Mouse (Mus musculus): Measurements from ENCODE around the gene Itgam.
"Not testable (repeated sequence)": the region's sequence is repeated elsewhere in the genome, so short reads cannot be mapped to it uniquely, and the experiment has no call there.

Itgam gene

DNA sequence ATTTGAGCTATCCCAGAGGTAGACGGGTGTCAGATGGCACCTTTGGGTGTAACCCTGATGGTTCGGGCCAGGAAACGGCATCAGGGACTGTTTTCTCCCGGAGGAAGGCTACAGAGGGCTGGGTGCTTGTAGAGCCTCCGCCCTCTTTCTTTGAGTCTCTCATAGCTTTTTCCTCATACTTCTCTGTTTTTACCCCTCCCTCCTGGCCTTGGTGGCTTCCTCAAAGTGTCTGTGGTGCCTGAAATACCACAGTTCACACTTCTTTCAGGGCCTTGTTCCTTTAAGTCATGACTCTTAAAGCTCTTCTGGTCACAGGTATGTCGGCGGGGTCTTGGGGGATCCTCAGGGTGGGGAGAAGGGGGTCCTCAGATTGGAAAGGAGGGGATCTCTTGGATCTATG is at the start of gene Itgam, which contains the start of gene Gm49368:
TSS of gene Itgam (plus strand) at position 185 of the 400 bp plus-strand sequence.
TSS of gene Gm49368 (plus strand) at position 228 of the 400 bp plus-strand sequence.
- peak in 1 of 2 experiments; percentile 26 for DNase-seq (ENCODE audit: low spot score in 2 of 2)

- DNase-seq (ENCODE audit: low spot score in 2 of 2): no peak
These were observed 49.3 kb upstream of the Itgam start for GRCm38 (mm10) chr7:128013116-128013515.

DNA sequence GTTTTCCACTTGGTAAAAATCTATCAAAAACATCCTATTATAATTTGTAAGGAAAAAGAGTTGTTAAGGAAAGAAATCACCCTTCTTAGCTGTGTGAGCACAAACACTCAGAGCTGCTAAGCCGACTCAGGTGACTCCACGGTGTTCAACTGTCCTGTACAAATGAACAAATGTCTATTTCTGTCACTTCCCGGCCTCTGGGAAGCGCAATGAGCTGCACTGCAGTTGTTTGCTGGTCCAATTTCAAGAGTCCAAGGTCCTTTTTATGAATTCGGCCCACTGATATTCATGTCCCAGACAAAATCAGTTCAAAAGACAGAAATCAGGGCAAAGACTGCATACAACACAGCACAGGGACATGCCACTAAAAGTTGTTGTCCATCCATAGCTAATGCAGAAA is 46.3 kb upstream of the Itgam start:
- DNase-seq (ENCODE audit: low spot score in 2 of 2): not testable (repeated sequence)

GRCm38 (mm10) chr7:128016650-128017049 is 45.8 kb upstream of the Itgam start:
- DNase-seq (ENCODE audit: low spot score in 2 of 2): no peak

DNA sequence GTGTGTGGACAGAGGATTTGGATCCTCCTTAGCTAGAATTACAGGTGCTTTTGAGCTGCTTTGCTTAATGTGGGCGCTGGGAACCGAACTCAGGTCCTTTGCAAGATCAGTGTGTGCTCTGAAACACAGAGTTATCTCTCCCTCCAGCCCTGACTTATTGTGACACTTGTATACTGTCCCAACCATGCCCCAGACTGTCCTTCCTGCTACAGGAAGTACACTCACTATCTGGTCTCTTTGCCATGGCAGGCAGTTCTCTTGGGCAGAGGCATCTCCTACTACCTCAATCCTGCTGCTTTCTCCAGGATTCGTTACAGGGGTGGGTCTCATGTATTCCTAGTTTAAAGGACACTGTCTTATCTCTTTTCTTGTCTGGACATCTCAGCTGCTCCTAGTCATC is 44.2 kb upstream of the Itgam start:
- DNase-seq (ENCODE audit: low spot score in 2 of 2): no peak

DNA sequence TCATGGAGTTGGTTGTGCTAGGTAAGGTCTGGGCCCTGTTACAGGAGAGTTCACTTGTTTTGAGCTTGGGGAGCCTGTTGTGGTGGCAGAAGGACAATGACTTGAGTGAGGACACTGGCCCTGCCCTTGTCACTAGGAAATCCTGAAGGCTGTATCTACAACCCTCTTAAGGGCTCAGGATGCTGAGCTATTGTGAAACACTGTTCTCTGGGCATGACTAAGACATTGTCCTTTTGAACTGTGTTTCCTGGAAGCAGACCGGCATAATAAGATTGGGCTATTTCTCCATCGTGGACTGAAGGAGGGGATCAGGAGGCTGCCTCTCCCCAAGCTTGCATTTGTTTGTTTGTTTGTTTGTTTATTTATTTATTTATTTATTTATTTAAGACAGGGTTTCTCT is 43.3 kb upstream of the Itgam start:
- no peak for DNase-seq (ENCODE audit: low spot score in 2 of 2)

- DNase-seq (ENCODE audit: low spot score in 2 of 2): no peak
These were observed 39.5 kb upstream of the Itgam start for GRCm38 (mm10) chr7:128022974-128023373.

DNA sequence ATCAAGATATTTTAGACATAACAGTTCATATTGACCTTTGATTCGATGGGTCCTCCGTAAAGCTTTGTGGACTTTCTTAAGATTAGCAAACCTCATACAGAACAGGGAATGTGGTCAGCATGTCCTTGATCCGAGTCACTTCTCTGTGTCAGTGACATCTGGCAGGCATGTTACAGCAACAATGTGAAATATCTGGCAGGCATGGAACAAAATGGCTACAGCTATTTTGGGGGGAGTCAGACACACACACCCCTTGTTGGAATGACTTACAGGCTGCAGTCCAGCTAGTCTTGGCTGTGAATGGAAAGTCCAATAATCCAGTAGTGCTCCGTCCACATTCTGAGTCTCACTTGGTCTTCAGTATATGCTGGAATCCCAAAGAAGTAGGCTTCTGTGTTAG is 38.9 kb upstream of the Itgam start:
- DNase-seq (ENCODE audit: low spot score in 2 of 2): no peak

DNA sequence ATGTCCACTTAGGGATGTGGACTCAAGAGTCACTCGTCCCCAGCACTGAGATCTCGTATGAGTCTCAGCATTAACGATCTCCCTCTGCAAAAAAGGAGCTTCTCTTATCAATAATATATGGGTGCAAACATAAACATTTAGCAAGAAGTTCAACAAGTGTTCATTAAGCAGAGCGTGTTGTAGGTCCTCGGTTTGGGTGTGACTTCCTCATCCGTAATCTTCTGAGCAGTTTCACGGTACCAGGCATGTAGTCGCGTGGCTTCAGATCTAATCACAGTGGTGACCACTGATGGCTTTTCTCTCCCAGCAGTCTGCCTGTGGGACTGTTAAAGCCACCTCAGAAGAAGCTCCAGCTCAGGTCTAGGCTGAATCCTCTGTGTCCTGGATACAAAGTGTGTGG is 38.1 kb upstream of the Itgam start:
- DNase-seq (ENCODE audit: low spot score in 2 of 2): no peak

DNA sequence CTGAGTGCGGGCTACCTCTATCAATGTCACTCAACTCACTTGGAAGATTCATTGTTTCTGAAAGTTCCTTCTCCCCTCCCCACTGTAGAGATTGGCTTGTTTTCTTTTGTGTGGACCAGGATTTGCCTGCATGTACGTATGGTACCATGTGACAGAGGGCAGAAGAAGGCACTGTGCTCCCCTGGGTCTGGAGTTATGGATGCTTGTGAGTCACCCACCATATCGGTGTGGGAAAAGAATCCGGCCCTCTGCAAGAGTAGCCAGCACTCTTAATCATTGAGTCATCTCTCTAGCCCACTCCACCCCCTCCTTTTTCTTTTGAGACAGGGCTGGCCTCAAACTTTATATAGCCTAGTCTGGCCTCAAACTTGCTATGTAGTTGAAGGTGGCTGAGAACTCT is 37.5 kb upstream of the Itgam start:
- no peak for DNase-seq (ENCODE audit: low spot score in 2 of 2)

DNA sequence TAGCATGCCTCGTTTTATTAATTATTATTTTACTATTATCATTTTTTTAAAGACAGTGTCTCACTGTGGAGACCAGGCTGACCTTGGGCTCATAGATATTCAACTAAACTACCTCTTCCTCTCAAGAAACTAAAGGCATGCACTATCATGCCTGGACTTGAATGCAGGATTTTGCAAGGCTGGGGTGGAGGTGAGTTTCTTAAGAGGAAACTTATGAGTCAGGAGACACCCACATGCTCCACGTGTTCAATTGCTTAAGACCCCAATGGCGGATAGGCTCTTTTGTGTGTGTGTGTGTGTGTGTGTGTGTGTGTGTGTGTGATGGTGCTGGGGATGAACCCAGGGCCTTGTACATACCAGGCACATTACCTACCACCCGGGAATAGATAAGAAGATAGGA is 37.1 kb upstream of the Itgam start:
- no peak for DNase-seq (ENCODE audit: low spot score in 2 of 2)

GRCm38 (mm10) chr7:128031403-128031976 is 30.9 kb upstream of the Itgam start:
- DNase-seq (ENCODE audit: low spot score in 2 of 2): no peak

- no peak for DNase-seq (ENCODE audit: low spot score in 2 of 2)
These were observed 30.0 kb upstream of the Itgam start for GRCm38 (mm10) chr7:128032290-128032988.

GRCm38 (mm10) chr7:128032989-128033293 is 29.5 kb upstream of the Itgam start:
- DNase-seq (ENCODE audit: low spot score in 2 of 2): no peak

GRCm38 (mm10) chr7:128033616-128034015 is 28.8 kb upstream of the Itgam start:
- DNase-seq (ENCODE audit: low spot score in 2 of 2): no peak

GRCm38 (mm10) chr7:128042161-128042820 is 20.1 kb upstream of the Itgam start:
- not testable (repeated sequence) for DNase-seq (ENCODE audit: low spot score in 2 of 2)

GRCm38 (mm10) chr7:128044142-128044785 is 18.2 kb upstream of the Itgam start:
- no peak for DNase-seq (ENCODE audit: low spot score in 2 of 2)

DNA sequence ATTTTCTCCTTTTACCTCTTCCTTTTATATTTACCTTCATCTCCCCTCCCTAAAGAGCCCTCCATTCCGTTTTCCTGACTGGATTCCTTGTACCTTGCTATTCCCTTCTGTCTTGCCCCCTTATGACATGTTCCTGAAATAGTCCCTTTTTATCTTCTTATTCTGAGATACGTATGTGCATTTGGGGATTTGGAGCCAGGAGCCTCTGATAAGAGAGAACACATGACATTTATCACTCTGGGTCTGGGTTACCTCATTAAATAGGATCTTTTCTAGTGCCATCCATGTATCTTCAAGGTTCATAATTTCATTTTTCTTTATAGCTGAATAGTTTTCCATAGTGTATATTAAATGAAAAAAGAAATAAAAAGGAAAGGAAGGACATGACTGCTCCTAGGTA is 16.8 kb upstream of the Itgam start:
- DNase-seq (ENCODE audit: low spot score in 2 of 2): no peak

DNA sequence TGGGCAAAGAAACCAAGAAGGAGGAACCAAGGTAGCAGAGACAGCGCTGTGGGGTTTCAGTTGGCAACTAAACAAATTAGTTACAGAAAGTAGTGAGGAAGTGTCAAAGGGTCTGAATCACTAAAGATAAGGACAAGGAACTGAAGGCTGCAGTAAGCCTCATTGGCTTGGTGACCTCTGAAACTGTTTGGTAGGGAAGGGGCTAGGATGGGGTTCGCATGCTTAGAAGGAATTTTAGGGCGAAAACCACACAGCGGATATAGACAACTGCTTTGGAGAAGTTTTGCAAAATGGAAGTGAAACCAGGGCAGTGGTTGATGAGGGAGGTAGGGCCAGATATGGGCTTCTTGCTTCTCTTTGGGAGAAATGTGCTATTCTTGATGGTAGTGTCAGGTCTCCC is 13.6 kb upstream of the Itgam start:
- DNase-seq (ENCODE audit: low spot score in 2 of 2): no peak

GRCm38 (mm10) chr7:128049254-128049653 is 13.2 kb upstream of the Itgam start:
- no peak for DNase-seq (ENCODE audit: low spot score in 2 of 2)

- peak in 1 of 2 experiments; percentile 32 for DNase-seq (ENCODE audit: low spot score in 2 of 2)
These were observed 11.7 kb upstream of the Itgam start for GRCm38 (mm10) chr7:128050739-128051138.

GRCm38 (mm10) chr7:128053061-128053460 is 9.4 kb upstream of the Itgam start:
- DNase-seq (ENCODE audit: low spot score in 2 of 2): peak in 1 of 2 experiments; percentile 61
